Mouse (Mus musculus) erythroblast, embryonic 14.5 days (primary cell): ENCODE measurements around the gene Mymx.

Experiments
- GATA1 ChIP-seq: IDR thresholded peaks from 2 replicates; pipeline ENCODE4 v1.6.1; 2012; ENCODE audit warnings: low read length, inconsistent platforms, mixed read lengths
- TAL1 ChIP-seq: IDR thresholded peaks from 3 replicates; pipeline ENCODE4 v1.6.1; 2012; ENCODE audit warnings: low read length, inconsistent platforms, mixed read lengths

- TF ChIP-seq TAL1 (no peak), GATA1 (no peak)
These were observed 36.8 kb downstream of the Mymx start for GRCm38 (mm10) chr17:45565103-45565502.
